Mouse (Mus musculus) embryonic facial prominence, embryonic 12.5 days (tissue): ENCODE measurements around the gene Emb. TPM values are rescaled to one million over a fixed set of nuclear protein-coding genes. Genes with fewer than 3 reads are reported as not detected.

ENCODE experiments used
- ATAC-seq: fragments of 200-750 bp; cut with Nextera tagmentation; 2 replicates; pipeline ENCODE4 v1.8.0; 2017; ENCODE audit not compliant: insufficient number of reproducible peaks, insufficient read depth, low FRiP score, low TSS enrichment
- H3K27ac ChIP-seq: fragments of 300-500 bp; sonication (generic); 2 replicates; pipeline ENCODE4 v1.5.1; 2016; ENCODE audit warnings: mild to moderate bottlenecking
- H3K27me3 ChIP-seq: fragments of 300-500 bp; sonication (generic); 2 replicates; pipeline ENCODE4 v1.6.1; 2016; ENCODE audit warnings: mild to moderate bottlenecking, moderate library complexity
- H3K36me3 ChIP-seq: fragments of 300-500 bp; sonication (generic); 2 replicates; pipeline ENCODE4 v1.6.1; 2016; ENCODE audit warnings: mild to moderate bottlenecking
- H3K4me1 ChIP-seq: fragments of 300-500 bp; sonication (generic); 2 replicates; pipeline ENCODE4 v1.6.1; 2016
- H3K4me2 ChIP-seq: fragments of 300-500 bp; sonication (generic); replicated peaks from 2 replicates; pipeline ENCODE4 v1.6.1; 2016; ENCODE audit warnings: mild to moderate bottlenecking, moderate library complexity
- H3K4me3 ChIP-seq: fragments of 300-500 bp; sonication (generic); 2 replicates; pipeline ENCODE4 v1.5.1; 2016; ENCODE audit warnings: mild to moderate bottlenecking
- H3K9ac ChIP-seq: fragments of 300-500 bp; sonication (generic); 2 replicates; pipeline ENCODE4 v1.6.1; 2016; ENCODE audit warnings: mild to moderate bottlenecking, moderate library complexity
- H3K9me3 ChIP-seq: fragments of 300-500 bp; sonication (generic); 2 replicates; pipeline ENCODE4 v1.6.1; 2016; ENCODE audit warnings: mild to moderate bottlenecking, moderate library complexity
- WGBS: fragments of 180-500 bp; shearing (Covaris S2); methylation state at CpG from one replicate; pipeline ENCODE4 v1.1.7; 2016; 5-methylcytosine and 5-hydroxymethylcytosine counted together
- polyA plus RNA-seq: library from polyadenylated mRNA; unstranded; fragments of >200 nt; fragmentation: Nextera tagmentation; extraction: Ambion mirVana; gene quantifications from 2 replicates; pipeline ENCODE4 v1.2.1, GENCODE M21; 2016

Emb gene
- polyA plus RNA-seq, 1 experiment from 2014 or later = 32.8 TPM

GRCm38 (mm10) chr13:117202755-117203471, 5.4 kb upstream of the Emb start:
- ATAC-seq = peak; percentile 44; the same call in 1 of the 2 replicates
- H3K9me3 ChIP-seq = no peaks in the 10 kb centered on the region
- 47% methylated on average over 22 of the region's 22 CpGs for WGBS

GRCm38 (mm10) chr13:117204685-117205084, 3.7 kb upstream of the Emb start:
- H3K4me2 ChIP-seq = no peak overlapping the region
- H3K27ac ChIP-seq = no peak overlapping the region
- no peak overlapping the region for H3K9ac ChIP-seq
- no peaks in the 10 kb centered on the region for H3K27me3 ChIP-seq
- H3K4me1 ChIP-seq = peaks cover 4% of the 10 kb centered on the region; the same call in 1 of the 2 replicates
- H3K36me3 ChIP-seq = no peaks in the 10 kb centered on the region
- H3K4me3 ChIP-seq = no peak overlapping the region
- ATAC-seq = no peak
- WGBS = 93% methylated on average over 7 of the region's 7 CpGs
- no peaks in the 10 kb centered on the region for H3K9me3 ChIP-seq

More at GRCm38 (mm10) chr13:117202755-117203471, 5.4 kb upstream of the Emb start:
- no peak overlapping the region for H3K27ac ChIP-seq
- H3K4me2 ChIP-seq = no peak overlapping the region
- no peaks in the 10 kb centered on the region for H3K4me1 ChIP-seq
- no peak overlapping the region for H3K4me3 ChIP-seq
- no peaks in the 10 kb centered on the region for H3K27me3 ChIP-seq
- H3K36me3 ChIP-seq = no peaks in the 10 kb centered on the region
- no peak overlapping the region for H3K9ac ChIP-seq

- H3K4me3 ChIP-seq = no peak overlapping the region
- no peak overlapping the region for H3K9ac ChIP-seq
- no peaks in the 10 kb centered on the region for H3K9me3 ChIP-seq
- 91% methylated on average over 8 of the region's 8 CpGs for WGBS
- H3K4me1 ChIP-seq = peaks cover 4% of the 10 kb centered on the region; the same call in 1 of the 2 replicates
- no peak for ATAC-seq
- H3K27ac ChIP-seq = no peak overlapping the region
- no peak overlapping the region for H3K4me2 ChIP-seq
- no peaks in the 10 kb centered on the region for H3K36me3 ChIP-seq
- no peaks in the 10 kb centered on the region for H3K27me3 ChIP-seq
Observed at GRCm38 (mm10) chr13:117206066-117206465, 2.3 kb upstream of the Emb start.

- no peaks in the 10 kb centered on the region for H3K27me3 ChIP-seq
- WGBS = 28% methylated on average over 11 of the region's 11 CpGs
- no peaks in the 10 kb centered on the region for H3K36me3 ChIP-seq
- no peak overlapping the region for H3K9ac ChIP-seq
- no peak overlapping the region for H3K27ac ChIP-seq
- H3K9me3 ChIP-seq = no peaks in the 10 kb centered on the region
- peaks cover 15% of the 10 kb centered on the region; the same call in 1 of the 2 replicates for H3K4me1 ChIP-seq
- no peak overlapping the region for H3K4me2 ChIP-seq
- no peak for ATAC-seq
- H3K4me3 ChIP-seq = no peak overlapping the region
Observed at GRCm38 (mm10) chr13:117211386-117211875, 3.1 kb downstream of the Emb start.

- WGBS = 7% methylated on average over 10 of the region's 10 CpGs
- no peak overlapping the region for H3K27ac ChIP-seq
Observed at GRCm38 (mm10) chr13:117215481-117215880, 7.1 kb downstream of the Emb start.

GRCm38 (mm10) chr13:117216126-117216525, 7.8 kb downstream of the Emb start:
- peaks cover 15% of the 10 kb centered on the region for H3K4me1 ChIP-seq
- no peak overlapping the region for H3K27ac ChIP-seq
- H3K36me3 ChIP-seq = no peaks in the 10 kb centered on the region
- peak overlapping the region; percentile 15; the same call in 1 of the 2 replicates for H3K4me2 ChIP-seq
- no peak overlapping the region for H3K4me3 ChIP-seq
- H3K9me3 ChIP-seq = no peaks in the 10 kb centered on the region
- H3K27me3 ChIP-seq = no peaks in the 10 kb centered on the region; the same call in 1 of the 2 replicates
- ATAC-seq = no peak
- no peak overlapping the region for H3K9ac ChIP-seq
- 18% methylated on average over 10 of the region's 10 CpGs for WGBS

More at GRCm38 (mm10) chr13:117215481-117215880, 7.1 kb downstream of the Emb start:
- ATAC-seq = no peak
- no peaks in the 10 kb centered on the region; the same call in 1 of the 2 replicates for H3K27me3 ChIP-seq
- H3K4me1 ChIP-seq = peaks cover 15% of the 10 kb centered on the region
- no peaks in the 10 kb centered on the region for H3K36me3 ChIP-seq
- no peak overlapping the region for H3K4me2 ChIP-seq
- no peaks in the 10 kb centered on the region for H3K9me3 ChIP-seq
- H3K4me3 ChIP-seq = no peak overlapping the region
- H3K9ac ChIP-seq = no peak overlapping the region

- whole genome bisulfite sequencing = 12% methylated on average over 9 of the region's 9 CpGs
- no peak overlapping the region for H3K9ac ChIP-seq
- no peaks in the 10 kb centered on the region for H3K9me3 ChIP-seq
- H3K4me3 ChIP-seq = no peak overlapping the region
- no peak overlapping the region for H3K4me2 ChIP-seq
- no peaks in the 10 kb centered on the region for H3K36me3 ChIP-seq
- H3K4me1 ChIP-seq = peaks cover 17% of the 10 kb centered on the region
- H3K27me3 ChIP-seq = peaks cover under 1% of the 10 kb centered on the region; the same call in 1 of the 2 replicates
- no peak for ATAC-seq
- H3K27ac ChIP-seq = no peak overlapping the region
Observed at GRCm38 (mm10) chr13:117216752-117217363, 8.5 kb downstream of the Emb start.

GRCm38 (mm10) chr13:117217621-117218020, 9.3 kb downstream of the Emb start:
- peaks cover 17% of the 10 kb centered on the region for H3K4me1 ChIP-seq

GRCm38 (mm10) chr13:117218092-117218491, 9.8 kb downstream of the Emb start:
- Histone ChIP-seq H3K4me3 (no peak overlapping the region), H3K9ac (no peak overlapping the region), H3K36me3 (no peaks in the 10 kb centered on the region), H3K27ac (no peak overlapping the region), H3K27me3 (peaks cover 3% of the 10 kb centered on the region; the same call in 1 of the 2 replicates), H3K4me1 (peaks cover 17% of the 10 kb centered on the region), H3K4me2 (no peak overlapping the region), H3K9me3 (no peaks in the 10 kb centered on the region)
- WGBS = 79% methylated on average over 2 of the region's 2 CpGs
- ATAC-seq = no peak

More at GRCm38 (mm10) chr13:117217621-117218020, 9.3 kb downstream of the Emb start:
- H3K27ac ChIP-seq = no peak overlapping the region
- H3K36me3 ChIP-seq = no peaks in the 10 kb centered on the region
- 38% methylated on average over 11 of the region's 11 CpGs for WGBS
- no peak for ATAC-seq
- H3K9ac ChIP-seq = no peak overlapping the region
- H3K4me2 ChIP-seq = no peak overlapping the region
- no peaks in the 10 kb centered on the region for H3K9me3 ChIP-seq
- no peak overlapping the region for H3K4me3 ChIP-seq
- H3K27me3 ChIP-seq = peaks cover 3% of the 10 kb centered on the region; the same call in 1 of the 2 replicates

- H3K4me3 ChIP-seq = peak overlapping the region; percentile 76
- no peaks in the 10 kb centered on the region for H3K36me3 ChIP-seq
- H3K9me3 ChIP-seq = no peaks in the 10 kb centered on the region
- H3K27me3 ChIP-seq = peaks cover 3% of the 10 kb centered on the region; the same call in 1 of the 2 replicates
- no peak overlapping the region for H3K27ac ChIP-seq
- peaks cover 17% of the 10 kb centered on the region for H3K4me1 ChIP-seq
- WGBS = 5% methylated on average over 16 of the region's 16 CpGs
- peak; percentile 47; the same call in 1 of the 2 replicates for ATAC-seq
- H3K9ac ChIP-seq = peak overlapping the region; percentile 72; the same call in 1 of the 2 replicates
- H3K4me2 ChIP-seq = peak overlapping the region; percentile 91
Observed at GRCm38 (mm10) chr13:117219871-117220500, 11.7 kb downstream of the Emb start.

GRCm38 (mm10) chr13:117220501-117221321, 12.4 kb downstream of the Emb start, which contains the start of gene Gm17509:
Gene Gm17509 (minus strand): TSS chr13:117221075.
- Histone ChIP-seq H3K36me3 (no peaks in the 10 kb centered on the region), H3K27ac (peak within 1 kb of the TSS; percentile 57; the same call in 1 of the 2 replicates), H3K9me3 (no peaks in the 10 kb centered on the region), H3K4me1 (peaks cover 15% of the 10 kb centered on the region), H3K27me3 (peaks cover 3% of the 10 kb centered on the region; the same call in 1 of the 2 replicates), H3K4me3 (peak within 1 kb of the TSS; percentile 76), H3K9ac (peak within 1 kb of the TSS; percentile 72), H3K4me2 (peak within 1 kb of the TSS; percentile 91)
- ATAC-seq = peak; percentile 85
- under 1% methylated on average over 67 of the region's 67 CpGs for WGBS
